Mouse (Mus musculus): Measurements from ENCODE around the gene Dpp4. TPM values are rescaled to one million over a fixed set of nuclear protein-coding genes. Genes with fewer than 3 reads are reported as not detected.

Gene Dpp4
- polyA plus RNA-seq, 1 experiment, result 10.1 TPM

GRCm38 (mm10) chr2:62339222-62339944 is 72.6 kb downstream of the Dpp4 start:
- no peaks in the 10 kb centered on the region for H3K4me1 ChIP-seq (ENCODE audit: control insufficient read depth, insufficient read depth, insufficient read length)
- no peaks in the 10 kb centered on the region for H3K27me3 ChIP-seq (ENCODE audit: control insufficient read depth, insufficient read depth, low read length)
- WGBS, result 82% methylated on average over 4 of the region's 4 CpGs
- no peak for TF ChIP-seq POLR2A (IDR thresholded peaks at IDR 0.05; ENCODE audit: low read depth, low read length)
- TF ChIP-seq CTCF (IDR thresholded peaks at IDR 0.05; ENCODE audit: extremely low read depth, insufficient read depth, insufficient read length, insufficient replicate concordance), result no peak
- no peak overlapping the region for H3K4me3 ChIP-seq (ENCODE audit: extremely low read depth, insufficient read depth, insufficient read length)
- H3K27ac ChIP-seq (ENCODE audit: insufficient read depth, low read length), result no peak overlapping the region
- peaks cover 12% of the 10 kb centered on the region for H3K36me3 ChIP-seq (ENCODE audit: control insufficient read depth, insufficient read depth, low read length)
- no peak for DNase-seq (ENCODE audit: low read depth in 1 of 2, low spot score in 2 of 2)

GRCm38 (mm10) chr2:62337086-62337485 is 74.9 kb downstream of the Dpp4 start:
- TF ChIP-seq CTCF (IDR thresholded peaks at IDR 0.05; ENCODE audit: extremely low read depth, insufficient read depth, insufficient read length, insufficient replicate concordance), result no peak
- TF ChIP-seq POLR2A (IDR thresholded peaks at IDR 0.05; ENCODE audit: low read depth, low read length), result no peak
- H3K4me3 ChIP-seq (ENCODE audit: extremely low read depth, insufficient read depth, insufficient read length), result no peak overlapping the region
- H3K27me3 ChIP-seq (ENCODE audit: control insufficient read depth, insufficient read depth, low read length), result no peaks in the 10 kb centered on the region
- WGBS, result 86% methylated on average over 7 of the region's 7 CpGs
- no peaks in the 10 kb centered on the region for H3K4me1 ChIP-seq (ENCODE audit: control insufficient read depth, insufficient read depth, insufficient read length)
- peaks cover 15% of the 10 kb centered on the region for H3K36me3 ChIP-seq (ENCODE audit: control insufficient read depth, insufficient read depth, low read length)
- H3K27ac ChIP-seq (ENCODE audit: insufficient read depth, low read length), result no peak overlapping the region
- DNase-seq (ENCODE audit: low read depth in 1 of 2, low spot score in 2 of 2), result no peak

- Histone ChIP-seq H3K27me3 (ENCODE audit: control insufficient read depth, insufficient read depth, low read length) (no peaks in the 10 kb centered on the region), H3K36me3 (ENCODE audit: control insufficient read depth, insufficient read depth, low read length) (peaks cover 15% of the 10 kb centered on the region), H3K27ac (ENCODE audit: insufficient read depth, low read length) (no peak overlapping the region), H3K4me3 (ENCODE audit: extremely low read depth, insufficient read depth, insufficient read length) (no peak overlapping the region), H3K4me1 (ENCODE audit: control insufficient read depth, insufficient read depth, insufficient read length) (no peaks in the 10 kb centered on the region)
- WGBS, result 93% methylated on average over 4 of the region's 4 CpGs
- DNase-seq (ENCODE audit: low read depth in 1 of 2, low spot score in 2 of 2), result no peak
- TF ChIP-seq CTCF (IDR thresholded peaks at IDR 0.05; ENCODE audit: extremely low read depth, insufficient read depth, insufficient read length, insufficient replicate concordance) (no peak), POLR2A (IDR thresholded peaks at IDR 0.05; ENCODE audit: low read depth, low read length) (no peak)
These were observed 77.4 kb downstream of the Dpp4 start for GRCm38 (mm10) chr2:62334397-62335243.

GRCm38 (mm10) chr2:62332465-62332864 is 79.6 kb downstream of the Dpp4 start:
- H3K27ac ChIP-seq (ENCODE audit: insufficient read depth, low read length), result no peak overlapping the region
- H3K4me1 ChIP-seq (ENCODE audit: control insufficient read depth, insufficient read depth, insufficient read length), result no peaks in the 10 kb centered on the region
- WGBS, result 86% methylated on average over 8 of the region's 8 CpGs
- H3K36me3 ChIP-seq (ENCODE audit: control insufficient read depth, insufficient read depth, low read length), result peaks cover 13% of the 10 kb centered on the region
- TF ChIP-seq POLR2A (IDR thresholded peaks at IDR 0.05; ENCODE audit: low read depth, low read length), result no peak
- TF ChIP-seq CTCF (IDR thresholded peaks at IDR 0.05; ENCODE audit: extremely low read depth, insufficient read depth, insufficient read length, insufficient replicate concordance), result no peak
- no peak for DNase-seq (ENCODE audit: low read depth in 1 of 2, low spot score in 2 of 2)
- H3K4me3 ChIP-seq (ENCODE audit: extremely low read depth, insufficient read depth, insufficient read length), result no peak overlapping the region
- H3K27me3 ChIP-seq (ENCODE audit: control insufficient read depth, insufficient read depth, low read length), result no peaks in the 10 kb centered on the region

GRCm38 (mm10) chr2:62331913-62332312 is 80.1 kb downstream of the Dpp4 start:
- no peak for TF ChIP-seq POLR2A (IDR thresholded peaks at IDR 0.05; ENCODE audit: low read depth, low read length)
- H3K27ac ChIP-seq (ENCODE audit: insufficient read depth, low read length), result no peak overlapping the region
- no peaks in the 10 kb centered on the region for H3K27me3 ChIP-seq (ENCODE audit: control insufficient read depth, insufficient read depth, low read length)
- H3K4me3 ChIP-seq (ENCODE audit: extremely low read depth, insufficient read depth, insufficient read length), result no peak overlapping the region
- peaks cover 12% of the 10 kb centered on the region for H3K36me3 ChIP-seq (ENCODE audit: control insufficient read depth, insufficient read depth, low read length)
- no peaks in the 10 kb centered on the region for H3K4me1 ChIP-seq (ENCODE audit: control insufficient read depth, insufficient read depth, insufficient read length)
- 17% methylated on average over 4 of the region's 4 CpGs for WGBS
- no peak for DNase-seq (ENCODE audit: low read depth in 1 of 2, low spot score in 2 of 2)

- WGBS, result 91% methylated on average over 2 of the region's 2 CpGs
- no peak overlapping the region for H3K4me3 ChIP-seq (ENCODE audit: extremely low read depth, insufficient read depth, insufficient read length)
- H3K4me1 ChIP-seq (ENCODE audit: control insufficient read depth, insufficient read depth, insufficient read length), result no peaks in the 10 kb centered on the region
- H3K27me3 ChIP-seq (ENCODE audit: control insufficient read depth, insufficient read depth, low read length), result no peaks in the 10 kb centered on the region
- DNase-seq (ENCODE audit: low read depth in 1 of 2, low spot score in 2 of 2), result no peak
- no peak for TF ChIP-seq CTCF (IDR thresholded peaks at IDR 0.05; ENCODE audit: extremely low read depth, insufficient read depth, insufficient read length, insufficient replicate concordance)
- no peak for TF ChIP-seq POLR2A (IDR thresholded peaks at IDR 0.05; ENCODE audit: low read depth, low read length)
- H3K27ac ChIP-seq (ENCODE audit: insufficient read depth, low read length), result no peak overlapping the region
- H3K36me3 ChIP-seq (ENCODE audit: control insufficient read depth, insufficient read depth, low read length), result no peaks in the 10 kb centered on the region
These were observed 86.6 kb downstream of the Dpp4 start for GRCm38 (mm10) chr2:62325388-62325787.
